Mouse (Mus musculus) left cerebral cortex, postnatal 10 days (tissue): ENCODE results near the gene Ccnt1. TPM values are rescaled to one million over a fixed set of nuclear protein-coding genes. Genes with fewer than 3 reads are reported as not detected.

Experiments used
- DNase-seq, 2 experiments: peaks; one replicate each; pipeline ENCODE4 v3.0.0; 2021 to 2022; ENCODE audit warnings: low spot score in 2 of 2, mixed read lengths in 1 of 2; ENCODE audit errors: extremely low spot score in 1 of 2
- intact Hi-C: fragments of 180-260 bp; cut with DNase I; formaldehyde crosslinking; loops from one replicate; pipeline ENCODE4 v1.15.1; 2025
- total RNA-seq, 2 experiments: library from RNA; stranded (reverse); gene quantifications; 2 replicates each; pipeline ENCODE4 v1.2.3; 2021

The Ccnt1 gene
- total RNA-seq, 2 experiments from 2014 or later: 42.0 to 50.2 TPM

GRCm38 (mm10) chr15:98567278-98568134, 3.2 kb downstream of the Ccnt1 start:
- DNase-seq: peak; percentile 100
- intact Hi-C loops: no loop called here

GRCm38 (mm10) chr15:98566973-98567277, 3.8 kb downstream of the Ccnt1 start:
- intact Hi-C loops: no loop called here
- no peak for DNase-seq

- intact Hi-C loops: no loop called here
- DNase-seq: no peak
Measured at GRCm38 (mm10) chr15:98557186-98557585, 13.5 kb downstream of the Ccnt1 start.

- no peak for DNase-seq
- intact Hi-C loops: no loop called here
Measured at GRCm38 (mm10) chr15:98555881-98556280, 14.8 kb downstream of the Ccnt1 start.

GRCm38 (mm10) chr15:98552758-98553157, 18.0 kb downstream of the Ccnt1 start:
- intact Hi-C loops: no loop called here
- DNase-seq: no peak

- intact Hi-C loops: no loop called here
- DNase-seq: no peak
Measured at GRCm38 (mm10) chr15:98546843-98547242, 23.9 kb downstream of the Ccnt1 start.

- DNase-seq: no peak
- intact Hi-C loops: no loop called here
Measured at GRCm38 (mm10) chr15:98545151-98545550, 25.6 kb downstream of the Ccnt1 start.

GRCm38 (mm10) chr15:98543341-98543740, 27.4 kb downstream of the Ccnt1 start:
- no peak for DNase-seq
- intact Hi-C loops: no loop called here

GRCm38 (mm10) chr15:98541064-98541463, 29.7 kb downstream of the Ccnt1 start:
- no peak for DNase-seq
- intact Hi-C loops: no loop called here

GRCm38 (mm10) chr15:98537923-98538322, 32.8 kb downstream of the Ccnt1 start:
- intact Hi-C loops: no loop called here
- no peak for DNase-seq

GRCm38 (mm10) chr15:98536828-98537510, 33.8 kb downstream of the Ccnt1 start:
- intact Hi-C loops: no loop called here
- no peak for DNase-seq

GRCm38 (mm10) chr15:98535921-98536320, 34.8 kb downstream of the Ccnt1 start:
- no peak for DNase-seq
- intact Hi-C loops: no loop called here

- peak; percentile 98 to 99 for DNase-seq
- intact Hi-C loops: no loop called here
Measured at GRCm38 (mm10) chr15:98533881-98534627, 36.7 kb downstream of the Ccnt1 start, which contains the start of gene Kansl2. Kansl2 (minus strand) TSS chr15:98534264.

- DNase-seq: no peak
- intact Hi-C loops: no loop called here
Measured at GRCm38 (mm10) chr15:98533035-98533531, 37.6 kb downstream of the Ccnt1 start.

GRCm38 (mm10) chr15:98532281-98532680, 38.4 kb downstream of the Ccnt1 start:
- intact Hi-C loops: no loop called here
- DNase-seq: no peak

- intact Hi-C loops: no loop called here
- no peak for DNase-seq
Measured at GRCm38 (mm10) chr15:98528066-98528563, 42.6 kb downstream of the Ccnt1 start.

GRCm38 (mm10) chr15:98527056-98527771, 43.5 kb downstream of the Ccnt1 start:
- intact Hi-C loops: no loop called here
- no peak for DNase-seq

GRCm38 (mm10) chr15:98526057-98526456, 44.7 kb downstream of the Ccnt1 start:
- no peak for DNase-seq
- intact Hi-C loops: no loop called here

- no peak for DNase-seq
Measured at GRCm38 (mm10) chr15:98521245-98521644, 49.5 kb downstream of the Ccnt1 start.

More at GRCm38 (mm10) chr15:98521245-98521644, 49.5 kb downstream of the Ccnt1 start:
- intact Hi-C loops: no loop called here
